Mouse (Mus musculus): Measurements from ENCODE around the gene Tpbgl.

GRCm38 (mm10) chr7:99625722-99626375 lies 1.1 kb downstream of the Tpbgl start:
- TF ChIP-seq CTCF (IDR thresholded peaks at IDR 0.05; ENCODE audit: insufficient read depth, low read length) (peak; percentile 74), POLR2A (IDR thresholded peaks at IDR 0.05; ENCODE audit: borderline replicate concordance, extremely low read depth, low read depth, low read length) (no peak)
